Mouse (Mus musculus): Measurements from ENCODE around the gene Dmgdh. TPM values are rescaled to one million over a fixed set of nuclear protein-coding genes. Genes with fewer than 3 reads are reported as not detected.

The Dmgdh gene
- polyA plus RNA-seq, 1 experiment from 2014 or later = 0.12 TPM

- TF ChIP-seq CTCF (IDR thresholded peaks at IDR 0.05; ENCODE audit: low read depth) (no peak), EP300 (optimal IDR thresholded peaks at IDR 0.05) (no peak)
- Histone ChIP-seq H3K27me3 (ENCODE audit: control insufficient read depth, insufficient read depth, low read length) (no peaks in the 10 kb centered on the region), H3K4me3 (ENCODE audit: low read depth, low read length) (no peak overlapping the region), H3K27ac (replicated peaks) (no peak overlapping the region), H3K36me3 (ENCODE audit: control insufficient read depth, insufficient read depth, low read length) (no peaks in the 10 kb centered on the region), H3K4me1 (replicated peaks; ENCODE audit: control insufficient read depth, insufficient read depth) (no peaks in the 10 kb centered on the region), H3K4me2 (replicated peaks; ENCODE audit: low read depth) (no peak overlapping the region), H3K9ac (ENCODE audit: low read length) (no peak overlapping the region), H3K9me3 (ENCODE audit: control insufficient read depth, low read length) (no peaks in the 10 kb centered on the region)
- 86% methylated on average over 4 of the region's 4 CpGs for WGBS
- DNase-seq (ENCODE audit: low spot score) (no peak), ATAC-seq (ENCODE audit: low FRiP score, low TSS enrichment) (no peak)
Measured at GRCm38 (mm10) chr13:93667586-93667985, 6.6 kb upstream of the Dmgdh start.

GRCm38 (mm10) chr13:93672371-93672770 is 1.9 kb upstream of the Dmgdh start:
- ATAC-seq (ENCODE audit: low FRiP score, low TSS enrichment) = no peak
- 86% methylated on average over 4 of the region's 4 CpGs for WGBS
- Histone ChIP-seq H3K4me2 (replicated peaks; ENCODE audit: low read depth) (no peak overlapping the region), H3K27ac (replicated peaks) (no peak overlapping the region), H3K9me3 (ENCODE audit: control insufficient read depth, low read length) (no peaks in the 10 kb centered on the region), H3K27me3 (ENCODE audit: control insufficient read depth, insufficient read depth, low read length) (no peaks in the 10 kb centered on the region; the same call in 1 of the 2 replicates), H3K36me3 (ENCODE audit: control insufficient read depth, insufficient read depth, low read length) (no peaks in the 10 kb centered on the region), H3K4me3 (ENCODE audit: low read depth, low read length) (no peak overlapping the region), H3K4me1 (replicated peaks; ENCODE audit: control insufficient read depth, insufficient read depth) (no peaks in the 10 kb centered on the region), H3K9ac (ENCODE audit: low read length) (no peak overlapping the region)
- DNase-seq (ENCODE audit: low spot score) = no peak
- TF ChIP-seq CTCF (IDR thresholded peaks at IDR 0.05; ENCODE audit: low read depth) (no peak), EP300 (optimal IDR thresholded peaks at IDR 0.05) (no peak)

DNA sequence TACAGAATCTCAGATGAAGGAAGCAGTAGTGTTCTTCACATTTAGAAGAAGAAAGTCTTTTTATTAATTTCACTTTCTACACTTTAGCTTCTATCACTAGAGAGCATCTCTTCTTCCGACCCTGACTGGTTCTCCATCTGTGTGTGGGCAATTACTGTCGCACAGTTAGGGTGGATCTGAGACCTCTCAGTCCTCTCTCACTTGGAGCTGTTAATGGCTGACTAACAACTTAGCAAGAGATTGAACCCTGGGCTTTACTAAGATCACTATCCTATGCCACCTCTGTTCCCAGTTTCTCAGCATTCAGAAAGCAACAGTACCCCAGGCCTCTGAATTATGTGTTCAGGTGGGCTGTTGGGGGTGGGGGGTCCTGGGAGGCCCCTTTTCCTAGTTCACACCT is 937 bp upstream of the Dmgdh start:
- ATAC-seq (ENCODE audit: low FRiP score, low TSS enrichment) (no peak), DNase-seq (ENCODE audit: low spot score) (no peak)
- no peaks in the 10 kb centered on the region for H3K9me3 ChIP-seq (ENCODE audit: control insufficient read depth, low read length)
- H3K4me1 ChIP-seq (replicated peaks; ENCODE audit: control insufficient read depth, insufficient read depth) = no peaks in the 10 kb centered on the region
- no peak overlapping the region for H3K27ac ChIP-seq (replicated peaks)
- no peak overlapping the region for H3K4me2 ChIP-seq (replicated peaks; ENCODE audit: low read depth)
- 76% methylated on average over 2 of the region's 2 CpGs for WGBS
- no peaks in the 10 kb centered on the region; the same call in 1 of the 2 replicates for H3K27me3 ChIP-seq (ENCODE audit: control insufficient read depth, insufficient read depth, low read length)
- H3K4me3 ChIP-seq (ENCODE audit: low read depth, low read length) = no peak overlapping the region
- H3K9ac ChIP-seq (ENCODE audit: low read length) = no peak overlapping the region
- TF ChIP-seq EP300 (optimal IDR thresholded peaks at IDR 0.05) (no peak), CTCF (IDR thresholded peaks at IDR 0.05; ENCODE audit: low read depth) (no peak)
- no peaks in the 10 kb centered on the region for H3K36me3 ChIP-seq (ENCODE audit: control insufficient read depth, insufficient read depth, low read length)

DNA sequence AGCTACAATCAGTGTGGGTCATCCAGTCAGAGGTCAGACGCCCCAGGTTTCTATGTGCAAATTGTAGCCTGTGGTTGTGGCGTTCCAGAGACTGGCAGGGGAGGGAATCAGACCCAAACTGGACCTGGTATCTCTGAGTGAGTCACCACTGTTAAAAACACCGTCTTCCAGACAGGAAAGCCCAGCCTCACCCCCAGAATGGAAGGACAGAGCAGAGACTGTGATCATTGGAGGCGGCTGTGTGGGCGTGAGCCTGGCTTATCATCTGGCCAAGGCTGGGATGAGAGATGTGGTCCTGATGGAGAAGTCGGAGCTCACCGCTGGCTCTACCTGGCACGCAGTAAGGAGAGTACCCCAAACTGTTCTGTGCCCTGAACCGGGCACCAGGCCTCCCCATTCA is 2.6 kb downstream of the Dmgdh start:
- ATAC-seq (ENCODE audit: low FRiP score, low TSS enrichment) (no peak), DNase-seq (ENCODE audit: low spot score) (no peak)

DNA sequence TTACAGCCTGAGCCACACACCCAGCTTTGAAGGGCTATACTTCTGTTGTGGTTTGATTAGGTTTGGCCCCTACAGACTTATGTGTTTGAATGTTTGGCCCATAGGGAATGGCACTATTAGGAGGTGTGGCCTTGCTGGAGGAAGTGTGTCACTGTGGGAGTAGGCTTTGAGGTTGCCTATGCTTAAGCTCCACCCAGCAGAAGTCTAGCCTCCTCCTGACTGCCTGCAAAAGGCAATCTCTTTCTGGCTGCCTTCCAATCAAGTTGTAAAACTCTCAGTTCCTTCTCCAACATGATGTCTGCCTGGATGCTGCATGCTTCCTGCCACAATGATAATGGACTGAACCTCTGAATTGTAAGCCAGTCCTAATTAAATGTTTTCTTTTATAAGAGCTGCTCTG is 9.1 kb downstream of the Dmgdh start:
- Histone ChIP-seq H3K4me3 (ENCODE audit: low read depth, low read length) (no peak overlapping the region), H3K9ac (ENCODE audit: low read length) (no peak overlapping the region), H3K4me1 (replicated peaks; ENCODE audit: control insufficient read depth, insufficient read depth) (no peaks in the 10 kb centered on the region), H3K4me2 (replicated peaks; ENCODE audit: low read depth) (no peak overlapping the region), H3K36me3 (ENCODE audit: control insufficient read depth, insufficient read depth, low read length) (no peaks in the 10 kb centered on the region), H3K27me3 (ENCODE audit: control insufficient read depth, insufficient read depth, low read length) (no peaks in the 10 kb centered on the region), H3K27ac (replicated peaks) (no peak overlapping the region), H3K9me3 (ENCODE audit: control insufficient read depth, low read length) (no peaks in the 10 kb centered on the region)
- no peak for DNase-seq (ENCODE audit: low spot score)
- ATAC-seq (ENCODE audit: low FRiP score, low TSS enrichment) = no peak
- TF ChIP-seq CTCF (IDR thresholded peaks at IDR 0.05; ENCODE audit: low read depth) (no peak), EP300 (optimal IDR thresholded peaks at IDR 0.05) (no peak)

More for the DNA sequence above, 2.6 kb downstream of the Dmgdh start:
- Histone ChIP-seq H3K27me3 (ENCODE audit: control insufficient read depth, insufficient read depth, low read length) (no peaks in the 10 kb centered on the region; the same call in 1 of the 2 replicates), H3K27ac (replicated peaks) (no peak overlapping the region), H3K4me2 (replicated peaks; ENCODE audit: low read depth) (no peak overlapping the region), H3K4me3 (ENCODE audit: low read depth, low read length) (no peak overlapping the region), H3K36me3 (ENCODE audit: control insufficient read depth, insufficient read depth, low read length) (no peaks in the 10 kb centered on the region), H3K4me1 (replicated peaks; ENCODE audit: control insufficient read depth, insufficient read depth) (no peaks in the 10 kb centered on the region), H3K9me3 (ENCODE audit: control insufficient read depth, low read length) (no peaks in the 10 kb centered on the region), H3K9ac (ENCODE audit: low read length) (no peak overlapping the region)
- TF ChIP-seq CTCF (IDR thresholded peaks at IDR 0.05; ENCODE audit: low read depth) (no peak), EP300 (optimal IDR thresholded peaks at IDR 0.05) (no peak)
- 73% methylated on average over 9 of the region's 9 CpGs for WGBS

DNA sequence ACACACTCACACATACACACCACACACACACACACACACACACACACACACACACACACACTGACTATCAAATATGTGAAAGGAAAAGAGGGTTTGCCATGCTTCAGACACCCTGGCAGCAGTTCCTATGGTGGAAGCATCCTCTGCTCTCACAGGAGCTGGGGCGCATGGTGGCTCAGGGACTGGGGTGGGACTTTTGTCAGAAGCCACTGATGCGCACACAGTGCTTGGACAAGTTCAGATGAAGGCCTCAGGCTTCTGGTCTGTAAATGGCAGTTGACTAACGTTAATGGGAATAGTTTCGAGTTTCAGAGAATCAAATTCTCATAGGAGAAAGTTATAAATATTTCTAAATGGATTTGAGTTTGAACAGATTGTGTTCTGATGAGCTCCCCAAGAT is 11.0 kb downstream of the Dmgdh start:
- Histone ChIP-seq H3K36me3 (ENCODE audit: control insufficient read depth, insufficient read depth, low read length) (no peaks in the 10 kb centered on the region), H3K4me2 (replicated peaks; ENCODE audit: low read depth) (no peak overlapping the region), H3K9me3 (ENCODE audit: control insufficient read depth, low read length) (no peaks in the 10 kb centered on the region), H3K4me3 (ENCODE audit: low read depth, low read length) (no peak overlapping the region), H3K27ac (replicated peaks) (no peak overlapping the region), H3K9ac (ENCODE audit: low read length) (no peak overlapping the region), H3K27me3 (ENCODE audit: control insufficient read depth, insufficient read depth, low read length) (no peaks in the 10 kb centered on the region), H3K4me1 (replicated peaks; ENCODE audit: control insufficient read depth, insufficient read depth) (no peaks in the 10 kb centered on the region)
- no peak for ATAC-seq (ENCODE audit: low FRiP score, low TSS enrichment)
- TF ChIP-seq CTCF (IDR thresholded peaks at IDR 0.05; ENCODE audit: low read depth) (no peak), EP300 (optimal IDR thresholded peaks at IDR 0.05) (no peak)
- DNase-seq (ENCODE audit: low spot score) = no peak
- WGBS = 71% methylated on average over 4 of the region's 4 CpGs
